Mouse (Mus musculus) megakaryocyte, embryonic 14.5 days (primary cell): ENCODE data around the gene Gm21985. TPM values are rescaled to one million over a fixed set of nuclear protein-coding genes. Genes with fewer than 3 reads are reported as not detected.
"Not testable (repeated sequence)": the region's sequence is repeated elsewhere in the genome, so short reads cannot be mapped to it uniquely, and the experiment has no call there.

ENCODE experiments used
- H3K27me3 ChIP-seq: replicated peaks from 2 replicates; pipeline ENCODE3; 2012; ENCODE audit warnings: inconsistent platforms
- H3K36me3 ChIP-seq: replicated peaks from 2 replicates; pipeline ENCODE3; 2012; ENCODE audit warnings: low read length, inconsistent platforms, mixed read lengths
- H3K4me1 ChIP-seq: 2 replicates; pipeline ENCODE4 v1.6.1; 2012; ENCODE audit warnings: inconsistent platforms
- H3K4me3 ChIP-seq: replicated peaks from 2 replicates; pipeline ENCODE3; 2012; ENCODE audit warnings: moderate library complexity, mild to moderate bottlenecking, inconsistent platforms
- H3K9me3 ChIP-seq: 2 replicates; pipeline ENCODE4 v1.6.1; 2012; ENCODE audit warnings: inconsistent platforms
- FLI1 ChIP-seq: IDR thresholded peaks from 2 replicates; pipeline ENCODE4 v1.6.1; 2012; ENCODE audit warnings: low read length, inconsistent platforms, mixed read lengths
- GATA1 ChIP-seq: IDR thresholded peaks from 3 replicates; pipeline ENCODE4 v1.6.1; 2012; ENCODE audit warnings: mixed read lengths, low read length, inconsistent platforms, borderline replicate concordance
- polyA plus RNA-seq: library from polyadenylated mRNA; stranded (reverse); fragments of >175 nt; gene quantifications from 2 replicates; pipeline ENCODE4 v1.2.3, GENCODE M21; 2012; ENCODE audit warnings: low replicate concordance; ENCODE audit not compliant: insufficient read depth

The Gm21985 gene
- polyA plus RNA-seq, 1 experiment: not detected

DNA sequence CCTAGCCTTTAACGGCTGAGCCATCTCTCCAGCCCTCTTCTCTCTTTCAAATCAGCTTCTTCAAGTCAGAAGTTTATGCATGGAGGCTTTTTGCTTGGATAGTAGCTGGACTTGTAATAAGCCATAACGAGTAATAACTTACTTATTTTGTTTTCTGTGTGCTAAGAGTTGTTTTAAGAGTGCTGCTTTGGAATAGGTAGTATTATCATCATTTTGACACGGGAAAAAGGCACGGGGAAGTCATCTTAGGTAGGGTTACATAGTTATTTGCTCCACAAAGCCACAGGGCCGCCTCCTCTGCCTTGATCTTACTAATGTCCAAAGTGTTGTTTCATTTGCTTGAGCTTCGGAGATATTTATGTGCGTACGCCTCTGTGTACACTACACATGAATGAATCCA is 114.0 kb downstream of the Gm21985 start:
- Histone ChIP-seq H3K4me3 (peak overlapping the region; percentile 95), H3K27me3 (peaks cover 4% of the 10 kb centered on the region), H3K9me3 (no peaks in the 10 kb centered on the region), H3K4me1 (peaks cover 59% of the 10 kb centered on the region), H3K36me3 (peaks cover 8% of the 10 kb centered on the region)
- TF ChIP-seq GATA1: no peak
- TF ChIP-seq FLI1: no peak

DNA sequence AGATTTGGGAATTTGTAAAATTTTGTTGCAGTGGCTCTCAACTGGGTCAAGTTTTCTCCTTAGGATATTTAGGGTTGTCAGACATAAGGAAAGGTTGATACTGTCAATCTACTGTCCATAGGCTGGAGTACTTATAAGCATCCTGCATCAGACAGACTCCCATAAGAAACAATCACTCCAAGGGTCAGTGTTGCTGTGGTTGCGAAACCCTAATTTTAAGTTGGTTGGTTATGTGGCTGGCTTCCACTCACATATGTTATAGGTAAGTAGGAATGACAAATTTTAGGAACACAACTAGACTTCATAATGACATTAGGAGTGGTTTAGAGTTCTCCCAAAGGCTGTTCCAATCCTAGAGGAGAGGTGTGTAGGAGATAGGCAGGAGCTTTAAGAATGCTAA is 115.1 kb downstream of the Gm21985 start:
- Histone ChIP-seq H3K27me3 (peaks cover under 1% of the 10 kb centered on the region), H3K4me3 (peak overlapping the region; percentile 95), H3K36me3 (peaks cover 8% of the 10 kb centered on the region), H3K4me1 (peaks cover 61% of the 10 kb centered on the region), H3K9me3 (no peaks in the 10 kb centered on the region)
- TF ChIP-seq FLI1 (no peak), GATA1 (no peak)

DNA sequence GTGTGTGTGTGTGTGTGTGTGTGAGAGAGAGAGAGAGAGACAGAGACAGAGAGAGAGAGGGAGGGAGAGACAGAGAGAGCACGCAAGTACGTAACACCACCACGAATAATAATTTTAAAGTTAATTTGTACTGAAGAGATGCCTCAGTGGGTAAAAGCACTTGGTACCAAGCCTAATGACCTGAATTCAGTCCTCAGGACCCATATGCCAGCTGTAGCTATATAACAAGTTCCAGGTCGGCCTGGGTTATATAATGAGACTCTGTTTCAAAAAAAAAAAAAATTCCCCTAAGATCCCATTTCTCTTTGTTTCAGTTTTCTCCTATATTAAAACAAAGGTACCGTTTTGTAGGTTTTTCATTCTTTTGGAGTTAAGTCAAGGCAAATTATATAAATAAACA is 124.7 kb downstream of the Gm21985 start:
- Histone ChIP-seq H3K4me1 (peaks cover 92% of the 10 kb centered on the region), H3K9me3 (no peaks in the 10 kb centered on the region), H3K4me3 (no peak overlapping the region), H3K27me3 (no peaks in the 10 kb centered on the region), H3K36me3 (peaks cover 13% of the 10 kb centered on the region)
- no peak for TF ChIP-seq GATA1
- TF ChIP-seq FLI1: no peak

DNA sequence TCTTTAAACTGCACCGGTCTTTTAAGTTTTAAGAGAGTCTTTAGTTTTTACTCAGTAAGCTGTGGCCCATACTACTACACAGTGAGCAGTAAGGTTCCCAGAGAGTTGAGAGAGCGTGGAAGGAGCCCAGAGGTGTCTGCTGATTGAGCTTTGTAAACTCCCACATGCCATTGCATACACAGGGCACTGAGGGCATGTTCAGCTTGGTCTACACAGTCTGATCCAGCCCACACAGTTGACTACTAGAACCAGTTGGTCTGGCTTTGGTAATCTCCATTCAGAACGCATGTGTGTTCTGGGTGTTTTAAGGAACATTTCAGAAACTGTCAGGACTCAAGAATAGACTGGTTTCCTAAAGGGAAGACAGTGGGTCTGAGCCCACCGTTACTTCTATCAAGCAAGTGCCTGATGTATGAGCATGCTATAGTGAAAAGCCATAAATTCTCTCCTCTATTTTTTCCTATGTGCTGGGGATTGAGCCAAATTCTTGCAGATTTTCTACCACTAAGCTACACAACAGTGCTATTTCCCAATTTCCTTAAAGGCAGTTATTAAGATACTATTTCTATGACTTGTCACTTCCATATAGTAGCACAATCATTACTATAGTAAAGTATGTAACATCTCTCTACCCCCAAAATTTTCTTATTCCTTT is 125.4 kb downstream of the Gm21985 start:
- H3K27me3 ChIP-seq: no peaks in the 10 kb centered on the region

DNA sequence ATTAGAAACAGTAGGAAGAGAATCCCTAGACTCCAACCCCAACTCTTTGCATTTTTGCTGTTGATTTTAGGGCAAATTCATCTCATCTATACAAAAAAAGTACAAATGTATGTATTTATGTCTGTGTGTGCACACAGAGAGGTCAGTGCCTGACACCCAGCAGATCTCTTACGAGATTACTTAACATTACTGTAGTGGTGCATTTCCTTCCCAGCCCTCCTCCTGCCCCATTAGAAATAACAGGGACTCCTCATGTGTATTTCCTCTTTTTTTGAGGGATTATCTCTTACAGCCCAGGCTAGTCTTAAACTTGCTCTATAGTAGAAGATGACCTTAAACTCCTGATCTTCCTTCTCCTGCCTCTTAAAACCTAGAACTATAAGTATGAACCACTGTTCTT is 126.6 kb downstream of the Gm21985 start:
- TF ChIP-seq GATA1: no peak
- TF ChIP-seq FLI1: no peak
- peaks cover 16% of the 10 kb centered on the region for H3K36me3 ChIP-seq
- no peaks in the 10 kb centered on the region for H3K27me3 ChIP-seq
- no peak overlapping the region for H3K4me3 ChIP-seq
- H3K9me3 ChIP-seq: no peaks in the 10 kb centered on the region
- H3K4me1 ChIP-seq: peaks cover 89% of the 10 kb centered on the region

More for the DNA sequence above, 125.4 kb downstream of the Gm21985 start:
- Histone ChIP-seq H3K4me3 (peak overlapping the region; percentile 79), H3K36me3 (peaks cover 13% of the 10 kb centered on the region), H3K9me3 (no peaks in the 10 kb centered on the region), H3K4me1 (peaks cover 92% of the 10 kb centered on the region)
- TF ChIP-seq GATA1 (no peak), FLI1 (no peak)

DNA sequence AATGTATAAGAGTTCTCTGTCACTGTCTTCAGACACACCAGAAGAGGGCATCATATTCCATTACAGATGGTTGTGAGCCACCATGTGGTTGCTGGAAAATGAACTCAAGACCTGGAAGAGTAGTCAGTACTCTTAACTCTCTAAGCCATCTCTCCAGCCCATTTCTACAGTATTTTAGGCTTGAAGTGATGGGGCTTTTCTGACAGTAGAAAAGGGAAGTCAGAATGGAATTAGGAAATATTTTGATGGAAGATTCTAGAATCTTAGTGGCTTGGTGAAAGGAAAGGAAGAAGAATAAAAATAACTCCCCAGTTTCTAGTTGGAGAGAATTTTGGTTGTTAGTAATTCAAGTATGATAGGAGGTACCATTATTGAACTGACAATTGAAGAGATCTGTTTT is 127.8 kb downstream of the Gm21985 start:
- Histone ChIP-seq H3K4me1 (peaks cover 88% of the 10 kb centered on the region), H3K9me3 (no peaks in the 10 kb centered on the region), H3K27me3 (no peaks in the 10 kb centered on the region), H3K36me3 (peaks cover 14% of the 10 kb centered on the region), H3K4me3 (no peak overlapping the region)
- TF ChIP-seq GATA1 (no peak), FLI1 (no peak)

DNA sequence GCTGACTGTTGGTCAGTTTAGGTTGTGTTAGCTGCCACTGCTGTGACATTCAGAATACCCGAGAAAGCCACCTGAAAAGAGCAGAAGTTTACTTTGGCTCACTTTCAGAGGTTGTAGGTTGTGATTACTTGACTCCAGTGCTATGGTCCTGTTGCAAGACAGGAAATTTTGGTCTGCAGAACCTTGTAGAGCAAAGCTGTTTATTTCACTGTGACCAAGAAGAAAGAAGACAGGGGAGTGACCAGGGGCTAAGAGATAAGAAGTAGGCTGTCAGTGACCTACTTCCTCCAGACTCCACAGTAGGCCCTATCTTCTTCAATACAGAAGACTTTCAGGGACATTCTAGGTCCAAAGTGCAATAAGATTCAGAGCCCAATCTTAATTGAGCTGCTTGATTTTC is 130.5 kb downstream of the Gm21985 start:
- TF ChIP-seq GATA1 (peak; percentile 76; the same call in 1 of the 3 replicates), FLI1 (no peak)
- Histone ChIP-seq H3K9me3 (no peaks in the 10 kb centered on the region), H3K27me3 (no peaks in the 10 kb centered on the region), H3K36me3 (peaks cover 12% of the 10 kb centered on the region), H3K4me1 (peaks cover 79% of the 10 kb centered on the region), H3K4me3 (peak overlapping the region; percentile 53)

DNA sequence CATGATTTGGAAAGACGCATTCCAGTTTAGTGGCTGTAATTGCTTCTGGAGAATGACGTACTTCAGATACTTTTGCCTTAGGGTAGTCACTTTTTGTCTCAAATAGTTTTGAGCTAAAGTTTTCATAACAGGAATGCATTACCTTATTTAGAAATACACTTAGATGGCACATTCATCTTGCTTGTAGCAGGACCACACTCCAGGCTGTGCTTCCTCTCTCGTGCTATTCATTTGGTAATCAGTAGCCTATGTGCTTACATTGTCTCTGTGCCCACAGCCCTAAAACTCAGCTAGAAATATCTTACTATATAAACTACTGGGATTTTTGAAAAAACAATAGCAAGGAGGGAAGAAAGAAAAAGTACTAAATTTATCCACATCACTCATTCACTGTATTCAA is 140.9 kb downstream of the Gm21985 start:
- H3K4me1 ChIP-seq: peaks cover 18% of the 10 kb centered on the region
- no peak overlapping the region for H3K4me3 ChIP-seq
- H3K27me3 ChIP-seq: no peaks in the 10 kb centered on the region
- peaks cover 77% of the 10 kb centered on the region for H3K36me3 ChIP-seq
- TF ChIP-seq FLI1: no peak
- no peak for TF ChIP-seq GATA1
- H3K9me3 ChIP-seq: no peaks in the 10 kb centered on the region

DNA sequence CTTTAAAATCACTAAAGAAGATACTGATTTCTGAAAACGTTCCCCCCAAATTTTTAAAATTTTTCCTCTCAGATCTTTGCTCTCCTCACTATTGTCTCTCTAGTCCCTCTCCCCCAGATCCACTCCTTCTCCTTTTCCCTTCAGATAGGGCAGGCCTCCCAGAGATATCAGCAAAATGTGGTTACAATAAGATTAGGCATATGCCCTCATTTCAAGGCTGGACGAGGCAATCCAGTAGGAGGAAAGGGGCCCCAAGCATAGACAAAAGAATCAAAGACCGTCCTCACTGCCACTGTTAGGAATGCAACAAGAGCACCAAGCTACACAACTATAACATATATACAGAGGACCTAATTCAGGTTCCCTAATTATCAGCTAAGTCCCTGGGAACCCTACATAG is 159.2 kb downstream of the Gm21985 start:
- TF ChIP-seq GATA1: no peak
- no peak for TF ChIP-seq FLI1
- Histone ChIP-seq H3K36me3 (peaks cover 5% of the 10 kb centered on the region), H3K27me3 (no peaks in the 10 kb centered on the region), H3K4me1 (peaks cover 19% of the 10 kb centered on the region), H3K9me3 (no peaks in the 10 kb centered on the region), H3K4me3 (no peak overlapping the region)

DNA sequence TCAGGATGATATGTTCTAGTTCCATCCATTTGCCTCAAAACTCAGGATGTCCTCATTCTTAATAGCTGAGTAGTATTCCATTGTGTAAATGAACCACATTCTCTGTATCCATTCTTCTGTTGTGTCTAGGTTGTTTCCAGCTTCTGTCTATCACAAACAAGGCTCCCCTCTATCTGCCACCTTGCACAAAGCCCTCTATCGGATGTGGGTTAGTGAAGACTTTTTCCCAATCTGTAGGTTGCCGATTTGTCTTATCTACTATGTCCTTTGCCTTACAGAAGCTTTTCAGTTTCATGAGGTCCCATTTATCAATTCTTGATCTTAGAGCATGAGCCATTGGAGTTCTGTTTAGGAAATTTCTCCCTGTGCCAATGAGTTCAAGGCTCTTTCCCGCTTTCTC is 162.4 kb downstream of the Gm21985 start:
- peaks cover 22% of the 10 kb centered on the region for H3K4me1 ChIP-seq
- not testable (repeated sequence) for H3K9me3 ChIP-seq, H3K36me3 ChIP-seq, H3K27me3 ChIP-seq, H3K4me3 ChIP-seq

DNA sequence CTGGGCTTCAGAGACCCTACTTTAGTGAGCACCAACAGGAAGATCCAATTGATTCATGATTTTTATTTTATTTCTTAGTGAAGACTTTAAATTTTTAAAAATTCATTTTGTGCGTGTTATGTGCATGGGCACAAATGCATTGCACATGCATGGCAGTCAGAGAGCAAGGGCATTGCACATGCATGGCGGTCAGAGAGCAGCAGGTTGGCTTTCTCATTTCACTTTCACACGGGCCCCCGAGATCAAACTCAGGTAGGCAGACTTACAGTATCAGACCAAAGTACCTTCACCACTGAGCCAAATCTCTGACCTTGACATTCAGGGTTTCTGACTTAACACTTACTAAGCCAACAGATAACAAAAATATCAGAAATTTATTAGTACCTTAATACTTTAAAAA is 163.6 kb downstream of the Gm21985 start:
- Histone ChIP-seq H3K36me3 (peaks cover 2% of the 10 kb centered on the region), H3K9me3 (no peaks in the 10 kb centered on the region), H3K4me3 (no peak overlapping the region), H3K4me1 (peaks cover 23% of the 10 kb centered on the region), H3K27me3 (no peaks in the 10 kb centered on the region)
- TF ChIP-seq GATA1: no peak
- no peak for TF ChIP-seq FLI1
